Mouse (Mus musculus): ENCODE data around the gene Gm45140. TPM values are rescaled to one million over a fixed set of nuclear protein-coding genes. Genes with fewer than 3 reads are reported as not detected.

The Gm45140 gene
- total and polyA plus RNA-seq, 3 experiments = 9.9 to 26.2 TPM; not detected in 1

- Histone ChIP-seq H3K27ac (ENCODE audit: control insufficient read depth, low read depth, low read length) (no peak overlapping the region), H3K9ac (ENCODE audit: control insufficient read depth, low read depth, low read length, poor library complexity, severe bottlenecking) (no peak overlapping the region), H3K36me3 (ENCODE audit: control insufficient read depth in 1 of 2, insufficient read depth in 2 of 2, low read length in 2 of 2) (peaks cover 0 to 26% of the 10 kb centered on the region in 2 experiments; a peak in 2 of 4 replicates), H3K4me3 (ENCODE audit: control insufficient read depth in 1 of 2, insufficient read depth in 1 of 2, low read depth in 2 of 2, low read length in 2 of 2) (no peak overlapping the region), H3K79me2 (ENCODE audit: control insufficient read depth, insufficient read depth, low read length, poor library complexity) (peaks cover 8% of the 10 kb centered on the region), H3K9me3 (replicated peaks; ENCODE audit: insufficient read depth, low read length) (no peaks in the 10 kb centered on the region), H3K4me1 (ENCODE audit: control insufficient read depth in 1 of 2, insufficient read depth in 2 of 2, low read length in 2 of 2) (peaks cover 11 to 18% of the 10 kb centered on the region in 2 experiments; a peak in 2 of 4 replicates), H3K27me3 (ENCODE audit: control insufficient read depth in 1 of 2, insufficient read depth in 2 of 2, low read length in 2 of 2) (no peaks in the 10 kb centered on the region)
- TF ChIP-seq CHD2 (IDR thresholded peaks at IDR 0.05; ENCODE audit: low read length) = no peak
- TF ChIP-seq EP300 (IDR thresholded peaks at IDR 0.05; ENCODE audit: low read depth in 1 of 2, low read length in 2 of 2) = no peak
- TF ChIP-seq USF2 (IDR thresholded peaks at IDR 0.05; ENCODE audit: borderline replicate concordance in 1 of 2, insufficient read depth in 1 of 2, low read depth in 1 of 2, low read length in 2 of 2) = no peak
- no peak for TF ChIP-seq POLR2AphosphoS5 (IDR thresholded peaks at IDR 0.05; ENCODE audit: borderline replicate concordance, low read depth, low read length)
- TF ChIP-seq TBP (IDR thresholded peaks at IDR 0.05; ENCODE audit: low read depth, low read length) = no peak
- no peak for TF ChIP-seq CTCF (IDR thresholded peaks at IDR 0.05 in 2 of 3, conservative IDR thresholded peaks at IDR 0.05 in 1 of 3; ENCODE audit: control insufficient read depth in 1 of 3, insufficient read depth in 1 of 3, low read depth in 2 of 3, low read length in 3 of 3, poor library complexity in 1 of 3, severe bottlenecking in 1 of 3)
- no peak for TF ChIP-seq MEF2A (IDR thresholded peaks at IDR 0.05; ENCODE audit: extremely low read depth, insufficient replicate concordance, low read depth, low read length, poor library complexity, severe bottlenecking)
- no peak for TF ChIP-seq ZKSCAN1 (IDR thresholded peaks at IDR 0.05; ENCODE audit: low read depth, low read length)
- no peak for TF ChIP-seq GATA1 (IDR thresholded peaks at IDR 0.05; ENCODE audit: low read depth, low read length)
- no peak for TF ChIP-seq E2F4 (IDR thresholded peaks at IDR 0.05; ENCODE audit: borderline replicate concordance, low read depth, low read length)
- TF ChIP-seq HCFC1 (IDR thresholded peaks at IDR 0.05; ENCODE audit: low read depth, low read length) = no peak
- TF ChIP-seq ETS1 (IDR thresholded peaks at IDR 0.05; ENCODE audit: low read depth, low read length) = no peak
- TF ChIP-seq ZMIZ1 (IDR thresholded peaks at IDR 0.05; ENCODE audit: low read depth, low read length) = no peak
- TF ChIP-seq RAD21 (IDR thresholded peaks at IDR 0.05; ENCODE audit: low read depth, low read length) = no peak
- no peak for TF ChIP-seq JUND (IDR thresholded peaks at IDR 0.05; ENCODE audit: low read depth, low read length)
- no peak for TF ChIP-seq SIN3A (IDR thresholded peaks at IDR 0.05; ENCODE audit: low read length)
- DNase-seq (ENCODE audit: low read depth, low spot score) = no peak
These were observed 28.7 kb downstream of the Gm45140 start for GRCm38 (mm10) chr6:87806857-87807256.

- no peaks in the 10 kb centered on the region for H3K27me3 ChIP-seq (ENCODE audit: control insufficient read depth in 1 of 2, insufficient read depth in 2 of 2, low read length in 2 of 2)
- H3K36me3 ChIP-seq (ENCODE audit: control insufficient read depth in 1 of 2, insufficient read depth in 2 of 2, low read length in 2 of 2) = peaks cover 0 to 26% of the 10 kb centered on the region in 2 experiments; a peak in 2 of 4 replicates
- peaks cover 11 to 18% of the 10 kb centered on the region in 2 experiments; a peak in 2 of 4 replicates for H3K4me1 ChIP-seq (ENCODE audit: control insufficient read depth in 1 of 2, insufficient read depth in 2 of 2, low read length in 2 of 2)
- H3K79me2 ChIP-seq (ENCODE audit: control insufficient read depth, insufficient read depth, low read length, poor library complexity) = peaks cover 5% of the 10 kb centered on the region
- H3K9ac ChIP-seq (ENCODE audit: control insufficient read depth, low read depth, low read length, poor library complexity, severe bottlenecking) = no peak overlapping the region
- H3K4me3 ChIP-seq (ENCODE audit: control insufficient read depth in 1 of 2, insufficient read depth in 1 of 2, low read depth in 2 of 2, low read length in 2 of 2) = no peak overlapping the region
- no peak overlapping the region for H3K27ac ChIP-seq (ENCODE audit: control insufficient read depth, low read depth, low read length)
- no peaks in the 10 kb centered on the region for H3K9me3 ChIP-seq (replicated peaks; ENCODE audit: insufficient read depth, low read length)
- no peak for TF ChIP-seq MYB (IDR thresholded peaks at IDR 0.05; ENCODE audit: low read depth, low read length)
- TF ChIP-seq GATA1 (IDR thresholded peaks at IDR 0.05; ENCODE audit: low read depth, low read length) = no peak
- peak in 2 of 3 experiments; percentile 15 to 26; a peak in 2 of 6 replicates for TF ChIP-seq CTCF (IDR thresholded peaks at IDR 0.05 in 2 of 3, conservative IDR thresholded peaks at IDR 0.05 in 1 of 3; ENCODE audit: control insufficient read depth in 1 of 3, insufficient read depth in 1 of 3, low read depth in 2 of 3, low read length in 3 of 3, poor library complexity in 1 of 3, severe bottlenecking in 1 of 3)
- peak; percentile 22; the same call in 1 of the 2 replicates for TF ChIP-seq SIN3A (IDR thresholded peaks at IDR 0.05; ENCODE audit: low read length)
- DNase-seq (ENCODE audit: low read depth, low spot score) = peak; percentile 80
These were observed 29.6 kb downstream of the Gm45140 start for GRCm38 (mm10) chr6:87806028-87806427.
